Mouse (Mus musculus) hindbrain, embryonic 15.5 days (tissue): ENCODE measurements around the gene Ctnnd2. TPM values are rescaled to one million over a fixed set of nuclear protein-coding genes. Genes with fewer than 3 reads are reported as not detected.
A peak's percentile ranks its signal among the peaks of the same experiment; 100 is the strongest.

Source experiments
- ATAC-seq: fragments of 200-750 bp; cut with Nextera tagmentation; 2 replicates; pipeline ENCODE4 v1.8.0; 2017; ENCODE audit warnings: low read depth, moderate number of reproducible peaks, moderate TSS enrichment; ENCODE audit not compliant: low FRiP score
- H3K27ac ChIP-seq: fragments of 300-500 bp; sonication (generic); replicated peaks from 2 replicates; pipeline ENCODE4 v1.5.1; 2015; ENCODE audit warnings: mild to moderate bottlenecking, inconsistent platforms
- H3K27me3 ChIP-seq: fragments of 300-500 bp; sonication (generic); 2 replicates; pipeline ENCODE4 v1.6.1; 2015; ENCODE audit warnings: control low read depth, inconsistent platforms
- H3K36me3 ChIP-seq: fragments of 300-500 bp; sonication (generic); 2 replicates; pipeline ENCODE4 v1.6.1; 2015; ENCODE audit warnings: control low read depth, inconsistent platforms
- H3K4me1 ChIP-seq: fragments of 300-500 bp; sonication (generic); replicated peaks from 2 replicates; pipeline ENCODE4 v1.6.1; 2015; ENCODE audit warnings: control low read depth, inconsistent platforms
- H3K4me2 ChIP-seq: fragments of 300-500 bp; sonication (generic); 2 replicates; pipeline ENCODE4 v1.6.1; 2015; ENCODE audit warnings: moderate library complexity, mild to moderate bottlenecking, inconsistent platforms
- H3K4me3 ChIP-seq: fragments of 300-500 bp; sonication (generic); 2 replicates; pipeline ENCODE4 v1.5.1; 2015; ENCODE audit warnings: mild to moderate bottlenecking, inconsistent platforms
- H3K9ac ChIP-seq: fragments of 300-500 bp; sonication (generic); 2 replicates; pipeline ENCODE4 v1.6.1; 2015; ENCODE audit warnings: inconsistent platforms
- H3K9me3 ChIP-seq: fragments of 300-500 bp; sonication (generic); 2 replicates; pipeline ENCODE4 v1.6.1; 2016; ENCODE audit warnings: control low read depth, inconsistent platforms
- WGBS: fragments of 180-500 bp; shearing (Covaris S2); methylation state at CpG from one replicate; pipeline ENCODE4 v1.1.7; 2015; 5-methylcytosine and 5-hydroxymethylcytosine counted together
- polyA plus RNA-seq: library from polyadenylated mRNA; unstranded; fragments of >200 nt; fragmentation: Nextera tagmentation; extraction: Ambion mirVana; gene quantifications from 2 replicates; pipeline ENCODE4 v1.2.1, GENCODE M21; 2015

Gene Ctnnd2
- polyA plus RNA-seq, 1 experiment from 2014 or later, result 71.8 TPM

DNA sequence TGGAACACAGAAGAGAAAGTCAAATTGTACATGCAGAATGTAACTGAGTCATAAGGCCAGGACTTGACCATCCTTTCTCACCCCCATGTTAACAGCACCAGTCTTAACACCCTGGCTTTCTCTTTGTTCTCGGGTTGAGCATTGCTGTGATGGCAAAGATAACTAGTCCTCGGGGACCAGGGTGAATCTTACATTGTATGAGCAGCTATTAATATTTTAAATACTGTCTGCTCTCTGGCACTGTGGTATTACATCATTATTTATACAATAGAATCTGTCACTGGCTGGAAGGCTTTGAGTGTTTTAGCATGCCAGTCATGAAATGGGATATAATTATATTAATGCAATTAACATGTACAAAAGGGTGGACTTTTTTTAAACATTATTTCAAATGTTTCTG lies 461.5 kb downstream of the Ctnnd2 start:
- Histone ChIP-seq H3K4me3 (no peak overlapping the region), H3K4me2 (no peak overlapping the region), H3K4me1 (peaks cover 18% of the 10 kb centered on the region), H3K27ac (peak overlapping the region; percentile 55; the same call in 1 of the 2 replicates), H3K36me3 (no peaks in the 10 kb centered on the region), H3K9ac (no peak overlapping the region), H3K9me3 (no peaks in the 10 kb centered on the region), H3K27me3 (no peaks in the 10 kb centered on the region)
- ATAC-seq, result peak; percentile 73
- WGBS, result 28% methylated on average over 2 of the region's 2 CpGs

DNA sequence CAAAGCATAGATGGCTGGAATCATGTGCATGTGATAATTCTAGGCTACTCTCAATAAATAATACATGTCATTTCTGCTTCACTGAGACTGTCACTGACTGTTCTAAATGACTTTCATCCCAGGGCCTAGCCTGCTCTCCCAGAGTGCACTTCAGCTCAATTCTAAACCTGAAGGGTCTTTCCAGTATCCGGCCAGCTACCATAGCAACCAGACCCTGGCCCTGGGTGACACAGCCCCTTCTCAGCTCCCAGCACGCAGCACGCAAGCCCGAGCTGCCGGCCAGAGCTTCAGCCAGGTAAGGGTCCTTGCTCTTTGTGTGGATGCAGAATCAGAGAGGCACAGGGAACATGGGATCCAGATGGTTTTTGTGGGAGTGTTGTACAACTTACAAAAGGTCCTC lies 462.1 kb downstream of the Ctnnd2 start:
- Histone ChIP-seq H3K4me3 (no peak overlapping the region), H3K27ac (peak overlapping the region; percentile 61; the same call in 1 of the 2 replicates), H3K27me3 (no peaks in the 10 kb centered on the region), H3K36me3 (no peaks in the 10 kb centered on the region), H3K4me1 (peaks cover 18% of the 10 kb centered on the region), H3K9ac (no peak overlapping the region), H3K4me2 (no peak overlapping the region), H3K9me3 (no peaks in the 10 kb centered on the region)
- peak; percentile 63; the same call in 1 of the 2 replicates for ATAC-seq
- WGBS, result 17% methylated on average over 5 of the region's 5 CpGs

DNA sequence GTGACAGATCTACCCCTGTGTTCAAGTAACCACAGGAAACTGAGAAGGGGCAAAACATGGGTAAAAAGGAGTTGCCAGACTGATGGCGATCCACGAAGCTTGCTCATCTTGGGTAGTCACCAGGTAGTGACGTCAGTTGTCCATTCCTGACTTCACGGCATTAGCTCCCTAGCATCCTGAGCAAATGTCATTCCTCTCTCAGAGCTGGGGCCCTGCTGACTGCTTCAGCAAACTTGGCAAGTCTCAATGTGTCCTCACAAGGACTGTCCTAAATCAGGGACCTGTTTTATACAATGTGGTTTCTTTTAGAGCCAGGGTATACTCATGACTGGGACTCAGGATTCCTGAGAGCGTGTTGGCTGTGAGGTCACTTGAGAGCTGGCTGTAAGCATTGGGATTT lies 468.3 kb downstream of the Ctnnd2 start:
- Histone ChIP-seq H3K4me2 (no peak overlapping the region), H3K9ac (no peak overlapping the region), H3K4me3 (no peak overlapping the region), H3K4me1 (0 out of 2 replicates have a peak, but pooled peaks cover 3% of the 10 kb centered on the region), H3K27ac (no peak overlapping the region), H3K27me3 (no peaks in the 10 kb centered on the region), H3K9me3 (no peaks in the 10 kb centered on the region), H3K36me3 (no peaks in the 10 kb centered on the region)
- ATAC-seq, result no peak
- 92% methylated on average over 5 of the region's 5 CpGs for WGBS

GRCm38 (mm10) chr15:30645688-30646087 lies 473.3 kb downstream of the Ctnnd2 start:
- Histone ChIP-seq H3K4me3 (no peak overlapping the region), H3K36me3 (no peaks in the 10 kb centered on the region), H3K9ac (no peak overlapping the region), H3K27me3 (no peaks in the 10 kb centered on the region), H3K27ac (no peak overlapping the region), H3K4me2 (no peak overlapping the region), H3K4me1 (peaks cover 19% of the 10 kb centered on the region), H3K9me3 (no peaks in the 10 kb centered on the region)
- WGBS, result 11% methylated on average over 1 of the region's 1 CpGs
- no peak for ATAC-seq

- no peaks in the 10 kb centered on the region for H3K27me3 ChIP-seq
- no peaks in the 10 kb centered on the region for H3K36me3 ChIP-seq
- no peak overlapping the region; the same call in 1 of the 2 replicates for H3K27ac ChIP-seq
- peaks cover 19% of the 10 kb centered on the region for H3K4me1 ChIP-seq
- peak overlapping the region; percentile 97 for H3K4me2 ChIP-seq
- no peaks in the 10 kb centered on the region for H3K9me3 ChIP-seq
- H3K9ac ChIP-seq, result peak overlapping the region; percentile 63
- peak overlapping the region; percentile 55 for H3K4me3 ChIP-seq
- ATAC-seq, result peak; percentile 68
- WGBS, result 2% methylated on average over 75 of the region's 94 CpGs
These were observed 474.4 kb downstream of the Ctnnd2 start for GRCm38 (mm10) chr15:30646501-30647431.

- no peaks in the 10 kb centered on the region for H3K27me3 ChIP-seq
- H3K36me3 ChIP-seq, result no peaks in the 10 kb centered on the region
- H3K9me3 ChIP-seq, result no peaks in the 10 kb centered on the region
- 49% methylated on average over 7 of the region's 7 CpGs for WGBS
- no peak overlapping the region for H3K9ac ChIP-seq
- no peak overlapping the region for H3K27ac ChIP-seq
- H3K4me1 ChIP-seq, result peaks cover 19% of the 10 kb centered on the region
- ATAC-seq, result no peak
- peak overlapping the region; percentile 97; the same call in 1 of the 2 replicates for H3K4me2 ChIP-seq
- H3K4me3 ChIP-seq, result no peak overlapping the region
These were observed 475.4 kb downstream of the Ctnnd2 start for GRCm38 (mm10) chr15:30647679-30648311.

DNA sequence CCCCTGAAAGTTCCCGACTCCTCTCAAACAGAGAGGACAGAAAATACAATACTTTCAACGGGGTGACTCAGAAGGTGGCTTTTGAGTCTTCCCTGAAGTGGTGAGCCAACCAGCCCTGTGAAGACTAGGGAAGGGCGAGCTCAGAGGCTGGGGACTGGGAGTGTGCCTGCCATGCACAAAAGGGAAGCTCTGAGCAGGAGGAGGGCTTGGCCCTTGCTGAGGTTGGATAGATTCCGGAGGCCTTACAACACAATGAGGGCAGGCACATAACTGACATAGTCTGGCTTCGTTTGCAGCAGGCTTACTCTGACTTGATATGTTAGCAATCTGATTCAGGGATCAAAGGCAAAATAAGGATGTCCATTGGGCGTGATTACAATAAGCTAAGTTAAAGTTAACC lies 477.6 kb downstream of the Ctnnd2 start:
- Histone ChIP-seq H3K4me3 (no peak overlapping the region), H3K4me1 (peaks cover 19% of the 10 kb centered on the region), H3K9me3 (no peaks in the 10 kb centered on the region), H3K4me2 (no peak overlapping the region), H3K9ac (no peak overlapping the region), H3K36me3 (no peaks in the 10 kb centered on the region), H3K27ac (no peak overlapping the region), H3K27me3 (no peaks in the 10 kb centered on the region)
- no peak for ATAC-seq
- WGBS, result 49% methylated on average over 6 of the region's 6 CpGs

- H3K27ac ChIP-seq, result no peak overlapping the region
- H3K4me2 ChIP-seq, result no peak overlapping the region
- WGBS, result 70% methylated on average over 9 of the region's 9 CpGs
- H3K36me3 ChIP-seq, result no peaks in the 10 kb centered on the region
- no peaks in the 10 kb centered on the region for H3K9me3 ChIP-seq
- H3K9ac ChIP-seq, result no peak overlapping the region
- H3K27me3 ChIP-seq, result no peaks in the 10 kb centered on the region
- 0 out of 2 replicates have a peak, but pooled peaks cover 7% of the 10 kb centered on the region for H3K4me1 ChIP-seq
- no peak for ATAC-seq
- no peak overlapping the region for H3K4me3 ChIP-seq
These were observed 483.0 kb downstream of the Ctnnd2 start for GRCm38 (mm10) chr15:30655433-30655832.

DNA sequence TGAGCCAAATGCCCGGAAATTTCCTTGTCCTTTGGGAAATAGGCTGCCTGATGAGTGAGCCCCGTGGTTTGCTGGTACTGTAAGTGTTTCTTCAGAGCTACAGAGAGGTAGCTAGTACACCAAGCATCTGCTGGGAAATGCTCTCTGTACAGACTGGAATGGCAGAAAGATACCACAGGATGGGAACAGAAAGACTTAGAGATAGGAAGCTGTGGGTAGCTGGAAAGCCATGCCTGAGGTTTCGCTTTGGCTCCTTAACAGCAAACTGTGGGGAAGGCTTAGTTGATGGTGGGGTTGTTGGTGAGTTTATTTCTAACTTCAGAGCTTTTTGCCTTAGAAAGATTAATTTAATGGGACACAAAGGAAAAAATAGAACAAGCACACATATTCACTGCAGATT lies 485.2 kb downstream of the Ctnnd2 start:
- H3K27ac ChIP-seq, result no peak overlapping the region

GRCm38 (mm10) chr15:30660539-30661149 lies 488.3 kb downstream of the Ctnnd2 start:
- H3K4me3 ChIP-seq, result no peak overlapping the region
- no peaks in the 10 kb centered on the region for H3K9me3 ChIP-seq
- H3K36me3 ChIP-seq, result no peaks in the 10 kb centered on the region
- 86% methylated on average over 8 of the region's 8 CpGs for WGBS
- no peak for ATAC-seq
- 0 out of 2 replicates have a peak, but pooled peaks cover 5% of the 10 kb centered on the region for H3K4me1 ChIP-seq
- no peak overlapping the region for H3K9ac ChIP-seq
- H3K4me2 ChIP-seq, result no peak overlapping the region
- H3K27ac ChIP-seq, result no peak overlapping the region
- H3K27me3 ChIP-seq, result no peaks in the 10 kb centered on the region

More for the DNA sequence above, 485.2 kb downstream of the Ctnnd2 start:
- no peak overlapping the region for H3K4me3 ChIP-seq
- ATAC-seq, result no peak
- WGBS, result 58% methylated on average over 3 of the region's 3 CpGs
- H3K9me3 ChIP-seq, result no peaks in the 10 kb centered on the region
- H3K36me3 ChIP-seq, result no peaks in the 10 kb centered on the region
- no peak overlapping the region for H3K9ac ChIP-seq
- no peaks in the 10 kb centered on the region for H3K27me3 ChIP-seq
- no peak overlapping the region for H3K4me2 ChIP-seq
- H3K4me1 ChIP-seq, result 0 out of 2 replicates have a peak, but pooled peaks cover 7% of the 10 kb centered on the region

GRCm38 (mm10) chr15:30661689-30662422 lies 489.5 kb downstream of the Ctnnd2 start:
- H3K9ac ChIP-seq, result no peak overlapping the region
- no peak overlapping the region for H3K4me3 ChIP-seq
- no peak overlapping the region for H3K27ac ChIP-seq
- H3K27me3 ChIP-seq, result no peaks in the 10 kb centered on the region
- peak; percentile 72; the same call in 1 of the 2 replicates for ATAC-seq
- H3K4me2 ChIP-seq, result no peak overlapping the region
- H3K4me1 ChIP-seq, result no peaks in the 10 kb centered on the region
- H3K36me3 ChIP-seq, result no peaks in the 10 kb centered on the region
- WGBS, result 46% methylated on average over 6 of the region's 6 CpGs
- no peaks in the 10 kb centered on the region for H3K9me3 ChIP-seq
